Mouse (Mus musculus): ENCODE results near the gene 2810004N23Rik. TPM values are rescaled to one million over a fixed set of nuclear protein-coding genes. Genes with fewer than 3 reads are reported as not detected.
"Not testable (repeated sequence)": the region's sequence is repeated elsewhere in the genome, so short reads cannot be mapped to it uniquely, and the experiment has no call there.

2810004N23Rik gene
- total RNA-seq, 2 experiments from 2014 or later = 37.8 to 38.9 TPM

GRCm38 (mm10) chr8:124867126-124867525 is 4.2 kb upstream of the 2810004N23Rik start:
- DNase-seq (ENCODE audit: low spot score in 2 of 2) = no peak

DNA sequence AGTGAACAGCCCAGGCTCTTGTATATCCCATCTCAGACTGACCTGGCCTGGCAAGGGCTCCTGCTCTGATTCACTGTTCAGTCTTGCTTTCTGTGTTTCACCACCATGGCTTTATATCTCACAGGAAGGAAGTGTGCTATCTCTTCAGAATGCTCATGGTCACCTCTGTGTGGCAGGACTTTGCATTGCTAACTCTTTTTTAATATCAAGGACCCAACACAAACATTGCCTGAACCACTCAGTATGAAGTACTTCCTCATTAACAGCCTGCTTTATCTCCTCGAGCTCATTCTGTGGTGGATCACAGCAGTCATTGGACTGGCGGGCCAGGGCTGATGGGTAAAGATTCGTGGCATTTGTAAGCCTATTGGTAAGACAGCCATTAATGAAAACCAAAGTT is 3.7 kb upstream of the 2810004N23Rik start:
- no peak for DNase-seq (ENCODE audit: low spot score in 2 of 2)

DNA sequence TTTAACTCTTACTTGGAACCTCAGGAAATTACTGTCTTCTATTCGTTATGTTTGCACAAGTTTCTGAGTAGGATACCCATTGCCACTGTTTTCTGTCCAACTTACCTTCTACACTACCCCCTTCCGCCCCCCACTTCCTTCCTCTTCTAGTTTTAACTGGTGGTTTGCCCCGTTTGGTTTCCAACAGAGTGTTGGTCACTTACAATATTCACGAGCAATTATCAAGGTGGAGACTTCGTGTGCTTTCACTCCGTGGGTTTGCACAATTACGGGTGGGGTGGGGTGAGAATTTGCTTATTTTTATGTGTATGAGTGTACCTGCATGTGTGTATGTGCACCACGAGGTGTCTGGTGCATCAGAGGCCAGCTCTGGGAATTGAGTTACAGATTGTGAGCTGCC is 809 bp upstream of the 2810004N23Rik start:
- no peak for DNase-seq (ENCODE audit: low spot score in 2 of 2)

- no peak for DNase-seq (ENCODE audit: low spot score in 2 of 2)
These were observed 300 bp upstream of the 2810004N23Rik start for GRCm38 (mm10) chr8:124863163-124863677.

DNA sequence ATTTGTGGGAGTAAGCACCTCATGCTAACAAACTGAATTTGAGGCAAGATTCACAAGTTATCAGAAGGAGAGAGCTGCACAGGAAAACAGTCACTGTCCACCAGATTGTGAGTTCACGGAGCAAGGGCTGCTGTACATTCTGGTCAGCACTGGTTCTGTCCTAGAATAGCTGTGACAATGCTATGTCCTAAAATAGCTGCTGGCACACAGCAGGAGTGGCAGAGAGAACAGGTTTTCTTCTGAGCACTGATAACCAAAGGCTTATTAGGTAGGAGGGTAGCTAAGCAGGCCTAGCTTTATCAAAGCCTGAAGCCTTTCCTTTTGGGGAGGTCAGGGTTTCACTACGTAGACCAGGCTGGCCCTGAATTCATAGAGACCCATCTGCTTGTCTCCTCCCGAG is 2.7 kb downstream of the 2810004N23Rik start:
- DNase-seq (ENCODE audit: low spot score in 2 of 2) = no peak

- DNase-seq (ENCODE audit: low spot score in 2 of 2) = no peak
These were observed 3.5 kb downstream of the 2810004N23Rik start for GRCm38 (mm10) chr8:124859466-124859865.

DNA sequence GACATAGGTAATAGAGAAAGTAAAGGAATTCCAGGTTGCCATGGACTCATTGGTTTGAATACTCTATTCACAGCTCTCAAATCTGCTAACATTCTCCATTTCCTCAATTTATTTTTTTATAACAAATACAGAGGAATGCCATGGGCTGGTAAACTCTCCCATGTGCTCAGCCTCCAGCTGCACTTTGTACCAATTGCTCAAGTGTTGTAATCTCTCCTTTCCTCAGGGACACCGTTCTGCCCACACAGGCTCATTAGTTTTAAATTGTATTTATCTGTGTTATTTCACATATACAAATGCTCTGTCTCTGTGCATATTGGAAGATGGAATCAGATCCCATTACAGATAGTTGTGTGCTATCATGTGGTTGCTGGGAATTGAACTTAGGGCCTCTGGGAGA is 9.4 kb downstream of the 2810004N23Rik start:
- no peak for DNase-seq (ENCODE audit: low spot score in 2 of 2)

GRCm38 (mm10) chr8:124845573-124845972 is 17.3 kb downstream of the 2810004N23Rik start:
- DNase-seq (ENCODE audit: low spot score in 2 of 2) = no peak

- no peak for DNase-seq (ENCODE audit: low spot score in 2 of 2)
These were observed 17.8 kb downstream of the 2810004N23Rik start for GRCm38 (mm10) chr8:124845131-124845530.

- DNase-seq (ENCODE audit: low spot score in 2 of 2) = not testable (repeated sequence)
These were observed 20.0 kb downstream of the 2810004N23Rik start for GRCm38 (mm10) chr8:124842929-124843328.

- no peak for DNase-seq (ENCODE audit: low spot score in 2 of 2)
These were observed 21.1 kb downstream of the 2810004N23Rik start for GRCm38 (mm10) chr8:124841775-124842174.

DNA sequence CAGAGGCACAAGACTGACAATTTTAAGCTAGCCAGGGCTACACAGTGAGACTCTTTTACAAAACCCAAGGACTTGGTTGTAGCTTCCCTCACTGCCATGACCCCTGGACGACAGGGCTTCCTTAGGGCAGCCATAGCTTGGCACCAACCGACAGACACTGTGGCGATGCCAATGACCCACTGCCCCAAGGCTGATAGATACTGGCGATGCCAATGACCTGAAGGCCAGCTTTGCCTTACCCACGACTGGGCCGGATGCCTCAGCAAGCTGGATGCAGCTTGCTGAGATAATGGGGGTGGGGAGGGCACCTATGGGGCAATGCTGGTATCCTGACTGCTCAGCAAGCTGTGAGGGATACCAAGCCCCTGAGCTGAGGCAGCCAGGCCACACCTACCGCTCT is 22.0 kb downstream of the 2810004N23Rik start:
- no peak for DNase-seq (ENCODE audit: low spot score in 2 of 2)

DNA sequence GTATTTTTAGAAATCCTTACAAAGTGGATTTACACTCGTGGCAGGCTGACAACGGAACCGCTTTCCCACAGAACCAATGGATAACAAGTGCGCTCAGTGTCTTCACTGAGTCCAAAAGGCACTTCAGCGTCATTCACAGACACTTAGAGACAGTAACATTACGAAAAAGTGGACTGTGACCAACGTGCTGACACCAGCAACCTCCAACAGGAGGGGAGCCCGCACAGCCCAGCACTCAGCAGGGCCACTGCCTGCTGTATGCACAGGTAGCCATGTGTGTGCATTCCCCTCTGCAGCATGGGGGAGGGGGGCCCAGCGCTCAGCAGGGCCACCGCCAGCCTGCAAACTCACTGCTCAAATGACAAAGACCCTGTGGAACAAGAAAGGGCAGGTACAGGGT is 23.5 kb downstream of the 2810004N23Rik start:
- DNase-seq (ENCODE audit: low spot score in 2 of 2) = no peak

- no peak for DNase-seq (ENCODE audit: low spot score in 2 of 2)
These were observed 25.0 kb downstream of the 2810004N23Rik start for GRCm38 (mm10) chr8:124837956-124838355.

- no peak for DNase-seq (ENCODE audit: low spot score in 2 of 2)
These were observed 26.0 kb downstream of the 2810004N23Rik start for GRCm38 (mm10) chr8:124836907-124837306.

GRCm38 (mm10) chr8:124836273-124836672 is 26.6 kb downstream of the 2810004N23Rik start:
- DNase-seq (ENCODE audit: low spot score in 2 of 2) = no peak

DNA sequence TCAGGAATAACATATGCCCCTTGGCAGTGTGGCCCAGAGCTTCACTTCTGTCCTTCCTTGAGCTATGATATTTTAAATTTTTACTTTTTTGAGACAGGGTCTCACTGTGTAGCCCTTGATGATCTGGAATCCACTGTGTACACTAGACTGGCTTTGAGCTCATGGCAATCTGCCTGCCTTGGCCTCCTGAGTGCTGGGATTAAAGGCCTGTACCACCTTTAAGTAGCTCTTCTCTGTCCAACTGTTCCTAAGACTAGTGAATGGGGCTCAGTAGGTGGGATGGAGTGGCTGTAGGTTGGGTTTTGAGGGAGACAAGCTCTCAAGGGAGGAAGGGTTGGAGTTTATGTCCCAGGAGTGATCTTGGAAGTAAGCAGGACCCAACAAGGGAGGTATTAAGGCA is 27.1 kb downstream of the 2810004N23Rik start:
- no peak for DNase-seq (ENCODE audit: low spot score in 2 of 2)

DNA sequence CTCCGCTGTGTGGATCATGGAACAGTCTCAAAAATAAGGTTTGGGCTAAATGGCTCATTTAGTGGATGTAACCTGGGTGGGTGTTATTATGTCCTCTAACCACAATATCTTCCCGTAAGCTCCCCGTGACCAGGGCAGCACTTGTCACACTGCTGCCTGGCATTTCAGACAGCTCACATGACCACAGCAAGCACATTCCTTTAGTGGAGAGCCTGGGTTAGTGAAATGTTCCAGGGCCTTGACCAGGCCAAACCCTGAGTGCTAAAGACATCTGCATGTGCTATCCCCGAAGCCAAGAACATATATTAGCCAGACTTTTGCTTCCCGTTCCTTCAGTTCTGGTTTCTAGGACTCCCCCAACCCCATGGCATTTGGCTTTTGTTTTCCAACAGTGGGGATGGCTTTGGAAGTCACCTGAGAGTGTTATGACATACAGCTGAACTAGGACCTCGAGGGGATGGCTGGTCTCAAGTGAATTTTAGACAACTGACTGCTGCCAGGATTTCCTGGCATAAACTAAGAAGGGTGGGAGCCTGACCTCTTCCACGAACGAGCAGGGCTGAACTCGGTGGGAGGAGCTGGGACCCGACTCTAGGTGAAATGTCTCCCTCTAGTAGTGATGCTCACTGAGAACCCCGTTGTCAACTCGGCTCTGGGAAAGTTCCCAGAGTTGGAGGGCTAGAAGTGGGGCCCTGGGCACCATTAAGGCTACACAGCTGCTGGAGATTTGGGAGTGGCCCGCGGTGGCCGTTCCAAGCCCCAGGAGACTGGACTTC is 29.3 kb downstream of the 2810004N23Rik start:
- DNase-seq (ENCODE audit: low spot score in 2 of 2) = no peak

- no peak for DNase-seq (ENCODE audit: low spot score in 2 of 2)
These were observed 31.0 kb downstream of the 2810004N23Rik start for GRCm38 (mm10) chr8:124831941-124832340.

GRCm38 (mm10) chr8:124831531-124831930 is 31.4 kb downstream of the 2810004N23Rik start:
- no peak for DNase-seq (ENCODE audit: low spot score in 2 of 2)

DNA sequence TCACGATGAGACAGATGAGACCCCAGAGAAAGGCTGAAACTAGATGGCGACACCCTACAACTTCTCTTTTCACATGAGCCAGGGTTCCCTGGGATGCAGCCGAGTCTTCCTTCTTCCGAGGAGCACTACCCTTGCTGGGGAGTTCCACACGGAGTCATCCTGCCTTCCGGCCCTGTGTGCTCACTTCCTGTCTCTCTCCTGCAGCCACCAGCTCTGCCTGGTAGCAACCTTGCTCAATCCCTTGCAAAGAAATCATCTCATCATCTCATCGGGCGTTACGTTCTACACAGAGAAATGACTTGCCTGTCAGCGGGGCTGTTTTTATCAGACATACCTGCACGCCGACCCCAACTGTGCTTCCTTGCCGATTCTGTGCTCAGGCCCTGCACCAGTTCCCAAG is 32.9 kb downstream of the 2810004N23Rik start:
- DNase-seq (ENCODE audit: low spot score in 2 of 2) = no peak

DNA sequence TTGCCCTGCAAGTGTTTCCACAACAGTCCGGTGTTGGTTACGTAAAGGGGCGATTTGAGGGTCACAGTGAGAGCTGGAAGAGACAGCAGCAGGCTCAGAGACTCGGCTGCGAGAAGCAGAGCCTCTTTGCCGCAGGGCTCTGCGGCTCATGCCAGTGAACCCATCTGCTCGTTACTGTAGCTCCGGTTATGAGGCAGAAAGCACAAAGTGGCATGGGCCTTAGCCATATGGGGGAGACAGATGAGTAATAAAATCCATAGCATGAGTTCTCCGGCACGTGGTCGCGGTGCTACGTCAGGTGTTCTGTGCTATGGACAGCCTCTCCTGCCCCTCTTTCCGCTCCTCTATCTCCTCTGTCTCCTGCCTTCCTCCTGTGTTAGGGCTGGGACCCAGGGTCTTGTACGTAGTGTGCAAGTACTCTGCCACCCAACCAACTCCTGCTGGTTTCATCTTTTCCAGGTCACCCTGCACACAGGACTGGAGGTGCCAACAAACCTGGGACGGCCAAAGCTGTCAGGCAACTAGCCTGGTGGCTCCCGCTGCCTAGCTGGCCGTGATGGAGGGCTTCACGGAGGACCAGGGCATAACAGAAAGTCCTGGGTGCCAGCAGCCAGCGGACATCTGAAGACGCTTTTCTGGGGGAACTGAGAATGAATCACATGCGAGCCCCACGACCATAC is 34.2 kb downstream of the 2810004N23Rik start:
- DNase-seq (ENCODE audit: low spot score in 2 of 2) = no peak

Data from adrenal gland, postnatal 4 days (tissue).